8 mouse cellular contexts compared by ENCODE assay signal in genomic region chr8:71205541-71205967, GRCm38 (mm10).
DNase-seq lines count a peak whose midpoint lies in the region; ATAC-seq and TF ChIP-seq lines count a peak whose summit lies in the region.
"Not testable (repeated sequence)": the region's sequence is repeated elsewhere in the genome, so short reads cannot be mapped to it uniquely, and the experiment has no call there.

No protein-coding gene starts in this region.

- not testable (repeated sequence) for H3K36me3 ChIP-seq in forebrain, embryonic 10.5 days (replicated peaks); heart, embryonic 15.5 days; limb, embryonic 15.5 days; midbrain, embryonic 11.5 days (ENCODE audit: control insufficient read depth, insufficient read depth, low read length); small intestine, adult 2 months (ENCODE audit: control insufficient read depth, insufficient read depth, low read length)

- DNase-seq in 416B (ENCODE audit: low read depth) = peak; percentile 26
- DNase-seq in brain, adult 2 months (ENCODE audit: low read depth, low spot score) = peak; percentile 0
- DNase-seq in forebrain, embryonic 10.5 days (ENCODE audit: extremely low spot score, low spot score) = peak; percentile 14
- DNase-seq in kidney, adult 8-10 months = peak; percentile 1 to 8
- DNase-seq in midbrain, embryonic 11.5 days (ENCODE audit: low spot score, missing footprints) = peak; percentile 84

- not testable (repeated sequence) for H3K4me3 ChIP-seq in forebrain, embryonic 10.5 days; midbrain, embryonic 11.5 days (ENCODE audit: low read depth, low read length)
- H3K4me3 ChIP-seq in heart, embryonic 15.5 days = peak overlapping the region; percentile 44
- H3K4me3 ChIP-seq in limb, embryonic 15.5 days = peak overlapping the region; percentile 30
- peak overlapping the region; percentile 76 for H3K4me3 ChIP-seq in small intestine, adult 2 months (ENCODE audit: low read depth, low read length)

- TF ChIP-seq CTCF in small intestine, adult 2 months (IDR thresholded peaks at IDR 0.05; ENCODE audit: extremely low read depth, insufficient read length, insufficient replicate concordance, low read depth, low read length) = not testable (repeated sequence)

- 15% methylated on average over 8 of the region's 11 CpGs for WGBS in forebrain, embryonic 10.5 days
- WGBS in heart, embryonic 15.5 days = 7% methylated on average over 8 of the region's 11 CpGs
- 3% methylated on average over 6 of the region's 11 CpGs for WGBS in limb, embryonic 15.5 days
- WGBS in midbrain, embryonic 11.5 days = 8% methylated on average over 4 of the region's 11 CpGs
- WGBS in small intestine, adult 2 months = 1% methylated on average over 6 of the region's 11 CpGs

- not testable (repeated sequence) for H3K27ac ChIP-seq in forebrain, embryonic 10.5 days; heart, embryonic 15.5 days; limb, embryonic 15.5 days; midbrain, embryonic 11.5 days (ENCODE audit: low read depth, low read length); small intestine, adult 2 months (ENCODE audit: insufficient read depth, low read depth, low read length)

- not testable (repeated sequence) for H3K9ac ChIP-seq in heart, embryonic 15.5 days; limb, embryonic 15.5 days; midbrain, embryonic 11.5 days (ENCODE audit: low read length)

- not testable (repeated sequence) for ATAC-seq in heart, embryonic 15.5 days (replicated peaks; ENCODE audit: insufficient number of reproducible peaks, insufficient read depth, low FRiP score, low read depth); limb, embryonic 15.5 days (ENCODE audit: insufficient number of reproducible peaks, low FRiP score, low TSS enrichment, low read depth)
- ATAC-seq in midbrain, embryonic 11.5 days (ENCODE audit: low FRiP score) = peak; percentile 69

- not testable (repeated sequence) for H3K27me3 ChIP-seq in forebrain, embryonic 10.5 days (ENCODE audit: poor library complexity, severe bottlenecking); heart, embryonic 15.5 days; limb, embryonic 15.5 days; midbrain, embryonic 11.5 days (ENCODE audit: control insufficient read depth, insufficient read depth, low read length); small intestine, adult 2 months (ENCODE audit: control insufficient read depth, insufficient read depth, low read length)

- not testable (repeated sequence) for H3K9me3 ChIP-seq in forebrain, embryonic 10.5 days; heart, embryonic 15.5 days (replicated peaks); limb, embryonic 15.5 days; midbrain, embryonic 11.5 days (ENCODE audit: control insufficient read depth, low read length)

- TF ChIP-seq POLR2A in small intestine, adult 2 months (IDR thresholded peaks at IDR 0.05; ENCODE audit: low read depth, low read length) = not testable (repeated sequence)

- peak overlapping the region; percentile 52 for H3K4me2 ChIP-seq in heart, embryonic 15.5 days
- peak overlapping the region; percentile 40 for H3K4me2 ChIP-seq in limb, embryonic 15.5 days
- peak overlapping the region; percentile 15; the same call in 1 of the 2 replicates for H3K4me2 ChIP-seq in midbrain, embryonic 11.5 days

- H3K4me1 ChIP-seq in forebrain, embryonic 10.5 days; heart, embryonic 15.5 days (replicated peaks); limb, embryonic 15.5 days; midbrain, embryonic 11.5 days (ENCODE audit: control insufficient read depth, insufficient read depth, low read length); small intestine, adult 2 months (ENCODE audit: control insufficient read depth, insufficient read depth, insufficient read length, low read length): not testable (repeated sequence)

Comparison
In these comparisons a context has a peak if more than half of its experiments do, and no peak if none do; other contexts are left out.
1. DNase-seq: peak in every context shown above with its lines; median percentile 84 in midbrain, embryonic 11.5 days; 26 in 416B; 14 in forebrain, embryonic 10.5 days; 4 in kidney, adult 8-10 months; 0 in brain, adult 2 months.